Mouse (Mus musculus) megakaryocyte-erythroid progenitor cell, adult 5 weeks (primary cell): ENCODE results near the gene Olfr1457. TPM values are rescaled to one million over a fixed set of nuclear protein-coding genes. Genes with fewer than 3 reads are reported as not detected.

Source experiments
- polyA plus RNA-seq: library from polyadenylated mRNA; stranded (reverse); fragments of >175 nt; gene quantifications from 2 replicates; pipeline ENCODE4 v1.2.3, GENCODE M21; 2012

The Olfr1457 gene
- polyA plus RNA-seq = not detected in 2 replicates

DNA sequence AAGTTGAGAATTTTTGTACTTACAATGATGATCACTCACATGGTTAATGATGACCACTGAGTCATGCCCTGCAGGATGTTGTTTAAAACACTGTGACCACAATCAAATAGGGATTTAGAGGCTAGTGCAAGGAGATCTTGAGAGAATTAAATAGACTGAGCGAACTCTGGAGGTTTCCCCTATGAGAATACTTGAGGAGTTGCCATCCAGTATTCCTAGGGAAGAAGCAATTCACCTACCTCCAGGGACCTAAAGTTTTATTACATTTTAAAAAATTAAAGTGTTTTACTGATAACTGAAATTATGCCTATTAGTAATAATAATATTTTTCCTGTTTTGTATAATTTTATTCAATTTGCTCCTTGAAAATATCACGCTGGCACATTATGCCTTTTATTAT, at the start of gene Olfr1457:
Gene Olfr1457, minus strand, starts transcription at position 101 of the 400 bp plus-strand sequence.

DNA sequence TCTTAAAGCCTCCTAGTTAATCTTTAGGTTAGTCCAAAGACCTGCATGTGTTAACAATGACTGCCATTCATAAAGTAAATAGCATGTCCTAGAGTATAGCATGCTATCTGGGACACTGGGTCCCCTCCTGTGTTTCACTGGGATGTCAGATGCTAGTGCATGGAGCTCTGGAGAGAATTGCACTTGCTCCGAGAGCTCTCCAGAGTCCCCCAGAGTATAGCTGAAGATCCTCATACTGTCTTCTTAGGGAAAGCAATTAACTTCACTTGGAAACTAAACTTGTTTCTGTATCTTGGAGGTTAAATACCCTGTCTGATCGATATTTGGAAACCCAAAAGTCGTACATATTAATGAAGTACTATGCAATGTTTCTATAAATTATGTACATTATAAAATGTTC, 9.0 kb upstream of the Olfr1457 start, which contains the start of gene Olfr1458:
Gene Olfr1458, minus strand, starts transcription at position 101 of the 400 bp plus-strand sequence.

DNA sequence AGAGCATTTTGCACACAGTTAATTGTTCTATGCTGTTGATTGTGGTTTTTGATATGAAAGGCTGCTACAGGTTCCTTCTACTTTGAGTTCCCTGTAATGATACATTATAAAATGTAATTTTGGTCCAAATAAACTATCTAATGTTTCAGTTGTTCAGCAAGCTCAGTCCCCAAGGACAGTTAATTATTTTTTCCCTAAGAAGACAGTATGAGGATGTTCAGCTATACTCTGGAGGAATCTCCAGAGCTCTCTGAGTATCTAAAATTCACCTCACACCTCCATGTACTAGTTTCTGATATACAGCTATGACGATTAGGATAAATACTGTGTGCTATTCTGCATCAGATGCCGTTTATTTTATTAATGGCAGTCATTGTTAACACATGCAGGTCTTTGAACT, 37.4 kb downstream of the Olfr1457 start, which contains the start of gene Olfr1454:
Gene Olfr1454, plus strand, starts transcription at position 301 of the 400 bp plus-strand sequence.

Other genes with a start within 250 kb of the Olfr1457 start
- not detected in 2 replicates for gene Olfr1444, start 240.6 kb downstream of the Olfr1457 start, polyA plus RNA-seq
- not detected in 2 replicates for gene Olfr1445, start 214.0 kb downstream of the Olfr1457 start, polyA plus RNA-seq
- not detected in 2 replicates for gene Olfr1446, start 204.4 kb downstream of the Olfr1457 start, polyA plus RNA-seq
- gene Olfr1447, start 194.1 kb downstream of the Olfr1457 start, polyA plus RNA-seq = not detected in 2 replicates
- not detected in 2 replicates for gene Olfr1448, start 173.5 kb downstream of the Olfr1457 start, polyA plus RNA-seq
- not detected in 2 replicates for gene Olfr1449, start 167.1 kb downstream of the Olfr1457 start, polyA plus RNA-seq
- gene Olfr1450, start 147.6 kb downstream of the Olfr1457 start, polyA plus RNA-seq = not detected in 2 replicates
- not detected in 2 replicates for gene Olfr1451, start 102.9 kb downstream of the Olfr1457 start, polyA plus RNA-seq
- gene Olfr1453, start 69.6 kb downstream of the Olfr1457 start, polyA plus RNA-seq = not detected in 2 replicates
- gene Olfr1454, start 37.3 kb downstream of the Olfr1457 start, polyA plus RNA-seq = not detected in 2 replicates
- gene Olfr1458, start 8.9 kb upstream of the Olfr1457 start, polyA plus RNA-seq = not detected in 2 replicates
- gene Olfr1459, start 51.7 kb upstream of the Olfr1457 start, polyA plus RNA-seq = not detected in 2 replicates
- gene Olfr1461, start 65.1 kb upstream of the Olfr1457 start, polyA plus RNA-seq = not detected in 2 replicates
- gene Olfr1462, start 87.8 kb upstream of the Olfr1457 start, polyA plus RNA-seq = not detected in 2 replicates
- gene Olfr1463, start 133.4 kb upstream of the Olfr1457 start, polyA plus RNA-seq = not detected in 2 replicates
- not detected in 2 replicates for gene Olfr1465, start 217.7 kb upstream of the Olfr1457 start, polyA plus RNA-seq
- not detected in 2 replicates for gene Olfr1466, start 241.0 kb upstream of the Olfr1457 start, polyA plus RNA-seq